Mouse (Mus musculus) embryonic facial prominence, embryonic 12.5 days (tissue): ENCODE data around the gene Uba52. TPM values are rescaled to one million over a fixed set of nuclear protein-coding genes. Genes with fewer than 3 reads are reported as not detected.
"Not testable (repeated sequence)": the region's sequence is repeated elsewhere in the genome, so short reads cannot be mapped to it uniquely, and the experiment has no call there.

Source experiments
- ATAC-seq: fragments of 200-750 bp; cut with Nextera tagmentation; 2 replicates; pipeline ENCODE4 v1.8.0; 2017; ENCODE audit not compliant: insufficient number of reproducible peaks, insufficient read depth, low FRiP score, low TSS enrichment
- H3K27ac ChIP-seq: fragments of 300-500 bp; sonication (generic); 2 replicates; pipeline ENCODE4 v1.5.1; 2016; ENCODE audit warnings: mild to moderate bottlenecking
- H3K27me3 ChIP-seq: fragments of 300-500 bp; sonication (generic); 2 replicates; pipeline ENCODE4 v1.6.1; 2016; ENCODE audit warnings: mild to moderate bottlenecking, moderate library complexity
- H3K36me3 ChIP-seq: fragments of 300-500 bp; sonication (generic); 2 replicates; pipeline ENCODE4 v1.6.1; 2016; ENCODE audit warnings: mild to moderate bottlenecking
- H3K4me1 ChIP-seq: fragments of 300-500 bp; sonication (generic); 2 replicates; pipeline ENCODE4 v1.6.1; 2016
- H3K4me2 ChIP-seq: fragments of 300-500 bp; sonication (generic); replicated peaks from 2 replicates; pipeline ENCODE4 v1.6.1; 2016; ENCODE audit warnings: mild to moderate bottlenecking, moderate library complexity
- H3K4me3 ChIP-seq: fragments of 300-500 bp; sonication (generic); 2 replicates; pipeline ENCODE4 v1.5.1; 2016; ENCODE audit warnings: mild to moderate bottlenecking
- H3K9ac ChIP-seq: fragments of 300-500 bp; sonication (generic); 2 replicates; pipeline ENCODE4 v1.6.1; 2016; ENCODE audit warnings: mild to moderate bottlenecking, moderate library complexity
- H3K9me3 ChIP-seq: fragments of 300-500 bp; sonication (generic); 2 replicates; pipeline ENCODE4 v1.6.1; 2016; ENCODE audit warnings: mild to moderate bottlenecking, moderate library complexity
- WGBS: fragments of 180-500 bp; shearing (Covaris S2); methylation state at CpG from one replicate; pipeline ENCODE4 v1.1.7; 2016; 5-methylcytosine and 5-hydroxymethylcytosine counted together
- polyA plus RNA-seq: library from polyadenylated mRNA; unstranded; fragments of >200 nt; fragmentation: Nextera tagmentation; extraction: Ambion mirVana; gene quantifications from 2 replicates; pipeline ENCODE4 v1.2.1, GENCODE M21; 2016

Gene Uba52
- polyA plus RNA-seq, 1 experiment from 2014 or later = 863 TPM

DNA sequence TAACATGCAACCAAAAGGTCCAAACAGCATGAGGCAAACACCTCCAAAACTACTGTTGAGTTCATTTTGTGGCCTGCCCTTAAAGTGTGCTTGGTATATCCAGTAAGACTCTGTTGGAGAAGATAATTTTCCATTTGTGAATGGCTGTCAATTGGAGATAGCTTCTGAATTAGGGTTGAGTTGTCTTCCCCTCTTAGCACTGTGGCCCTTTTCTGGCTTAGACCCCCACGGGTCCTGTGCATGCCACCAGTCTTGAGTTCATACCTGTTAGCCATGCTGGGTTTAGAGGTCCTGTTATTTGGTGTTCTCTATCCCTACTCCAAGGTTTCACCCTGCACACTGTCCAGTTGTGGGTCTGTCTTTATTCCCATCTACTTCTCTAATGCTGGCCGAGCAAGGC, 1.2 kb upstream of the Uba52 start:
- WGBS = 93% methylated on average over 2 of the region's 2 CpGs
- Histone ChIP-seq H3K4me2 (no peak overlapping the region), H3K36me3 (peaks cover 54% of the 10 kb centered on the region), H3K4me1 (peaks cover 11% of the 10 kb centered on the region), H3K9ac (no peak overlapping the region), H3K9me3 (no peaks in the 10 kb centered on the region), H3K4me3 (no peak overlapping the region), H3K27ac (no peak overlapping the region), H3K27me3 (no peaks in the 10 kb centered on the region)
- no peak for ATAC-seq

GRCm38 (mm10) chr8:70511174-70511573, 573 bp upstream of the Uba52 start:
- not testable (repeated sequence) for H3K27me3 ChIP-seq, H3K9me3 ChIP-seq, H3K9ac ChIP-seq, ATAC-seq
- H3K36me3 ChIP-seq = peaks cover 48% of the 10 kb centered on the region
- peaks cover 11% of the 10 kb centered on the region for H3K4me1 ChIP-seq
- H3K4me2 ChIP-seq = peak overlapping the region; percentile 95
- H3K4me3 ChIP-seq = peak overlapping the region; percentile 99
- peak overlapping the region; percentile 97; the same call in 1 of the 2 replicates for H3K27ac ChIP-seq
- 87% methylated on average over 6 of the region's 6 CpGs for WGBS

GRCm38 (mm10) chr8:70509281-70509952, 1.2 kb downstream of the Uba52 start:
- H3K4me2 ChIP-seq = peak overlapping the region; percentile 95
- no peaks in the 10 kb centered on the region for H3K27me3 ChIP-seq
- peak overlapping the region; percentile 98 for H3K9ac ChIP-seq
- peak overlapping the region; percentile 99 for H3K4me3 ChIP-seq
- ATAC-seq = no peak
- peak overlapping the region; percentile 97; the same call in 1 of the 2 replicates for H3K27ac ChIP-seq
- H3K9me3 ChIP-seq = no peaks in the 10 kb centered on the region
- WGBS = 10% methylated on average over 25 of the region's 25 CpGs
- H3K4me1 ChIP-seq = peaks cover 27% of the 10 kb centered on the region
- H3K36me3 ChIP-seq = peaks cover 43% of the 10 kb centered on the region

GRCm38 (mm10) chr8:70507027-70507393, 3.6 kb downstream of the Uba52 start:
- peaks cover 27% of the 10 kb centered on the region for H3K36me3 ChIP-seq
- H3K4me1 ChIP-seq = peaks cover 44% of the 10 kb centered on the region
- peak overlapping the region; percentile 80; the same call in 1 of the 2 replicates for H3K9ac ChIP-seq
- WGBS = 57% methylated on average over 5 of the region's 5 CpGs
- peak overlapping the region; percentile 95 for H3K27ac ChIP-seq
- no peak for ATAC-seq
- 0 out of 2 replicates have a peak overlapping the region, but pooled peaks have one; percentile 1 for H3K4me2 ChIP-seq
- H3K4me3 ChIP-seq = peak overlapping the region; percentile 68; the same call in 1 of the 2 replicates
- no peaks in the 10 kb centered on the region for H3K9me3 ChIP-seq
- H3K27me3 ChIP-seq = peaks cover 9% of the 10 kb centered on the region

DNA sequence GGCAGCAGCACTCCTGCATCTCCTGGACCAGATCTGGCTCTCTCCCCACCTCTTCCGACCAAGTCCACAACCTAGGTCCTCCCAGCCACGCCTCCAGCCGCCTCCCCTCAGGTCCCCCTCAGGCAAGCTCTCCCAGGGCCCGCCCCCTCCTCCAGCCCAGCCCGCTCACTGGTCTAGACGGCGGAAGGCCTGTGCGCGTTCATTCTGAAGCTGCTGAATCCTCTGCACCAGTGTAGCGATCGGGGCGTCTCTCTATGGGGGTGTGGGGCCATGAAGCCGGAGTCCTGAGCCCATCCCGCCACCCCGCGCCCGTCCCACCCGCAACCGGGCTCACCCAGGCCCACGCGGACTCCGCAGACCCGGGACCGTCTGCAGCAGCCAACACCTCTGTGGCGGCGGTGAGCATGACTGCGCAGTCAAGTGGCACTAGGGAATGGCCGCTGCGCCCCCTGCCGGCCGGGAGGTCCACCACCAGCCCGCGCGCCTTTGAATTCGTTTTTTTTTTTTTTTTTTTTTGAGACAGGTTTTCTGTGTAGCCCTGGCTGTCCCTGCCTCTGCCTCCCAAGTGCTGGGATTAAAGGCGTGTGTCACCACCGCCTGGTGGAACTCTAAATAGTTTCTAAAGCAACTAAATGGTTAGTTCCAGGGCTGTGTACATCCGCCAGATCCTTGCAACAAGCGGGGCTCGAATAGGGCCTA, 4.1 kb downstream of the Uba52 start, which contains the start of gene Rex1bd:
Gene Rex1bd (minus strand): TSS at position 425 of the 699 bp plus-strand sequence.
- ATAC-seq = peak; percentile 83
- 2% methylated on average over 39 of the region's 40 CpGs for WGBS
- H3K4me1 ChIP-seq = peaks cover 49% of the 10 kb centered on the region

DNA sequence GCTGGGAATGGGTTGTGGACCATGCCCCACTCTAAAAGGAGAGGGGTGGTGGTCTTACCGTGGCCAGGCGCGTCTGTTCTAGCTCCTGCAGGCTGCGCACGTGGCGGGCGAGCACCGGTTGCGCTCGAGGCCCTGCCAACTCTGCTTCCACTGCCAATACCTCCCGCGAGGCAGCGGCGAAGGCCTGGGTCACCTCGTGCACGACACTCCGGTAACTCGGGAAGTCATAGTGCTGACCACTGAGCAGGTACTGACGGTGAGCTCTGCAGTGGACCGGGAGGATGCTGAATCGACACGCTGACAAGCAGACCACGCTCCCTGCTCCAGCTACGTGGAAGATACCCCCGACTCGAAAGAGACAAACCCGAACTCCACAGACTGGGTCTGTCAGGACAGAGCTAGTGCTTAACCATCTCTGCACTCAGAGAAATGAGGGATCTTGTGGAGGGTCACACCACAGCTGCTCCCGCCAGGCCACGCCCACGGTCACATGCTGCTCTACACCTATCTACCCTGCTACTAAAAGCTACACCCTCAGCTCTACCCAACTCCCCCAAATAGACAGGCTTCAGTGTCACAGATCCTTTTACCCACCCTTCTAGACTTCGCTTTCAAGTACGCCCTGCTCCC, 4.8 kb downstream of the Uba52 start:
- Histone ChIP-seq H3K27me3 (peaks cover 21% of the 10 kb centered on the region), H3K4me2 (peak overlapping the region; percentile 83), H3K9me3 (no peaks in the 10 kb centered on the region), H3K36me3 (peaks cover 27% of the 10 kb centered on the region), H3K4me3 (peak overlapping the region; percentile 68), H3K4me1 (peaks cover 52% of the 10 kb centered on the region), H3K27ac (peak overlapping the region; percentile 95), H3K9ac (peak overlapping the region; percentile 80)
- peak; percentile 4; the same call in 1 of the 2 replicates for ATAC-seq
- 33% methylated on average over 32 of the region's 32 CpGs for WGBS

More for the DNA sequence above, 4.1 kb downstream of the Uba52 start, which contains the start of gene Rex1bd:
- H3K4me3 ChIP-seq = peak within 1 kb of the TSS; percentile 68
- H3K27me3 ChIP-seq = peaks cover 14% of the 10 kb centered on the region
- peak within 1 kb of the TSS; percentile 95 for H3K27ac ChIP-seq
- H3K36me3 ChIP-seq = peaks cover 27% of the 10 kb centered on the region
- H3K9ac ChIP-seq = peak within 1 kb of the TSS; percentile 80
- no peaks in the 10 kb centered on the region for H3K9me3 ChIP-seq
- peak within 1 kb of the TSS; percentile 83 for H3K4me2 ChIP-seq

DNA sequence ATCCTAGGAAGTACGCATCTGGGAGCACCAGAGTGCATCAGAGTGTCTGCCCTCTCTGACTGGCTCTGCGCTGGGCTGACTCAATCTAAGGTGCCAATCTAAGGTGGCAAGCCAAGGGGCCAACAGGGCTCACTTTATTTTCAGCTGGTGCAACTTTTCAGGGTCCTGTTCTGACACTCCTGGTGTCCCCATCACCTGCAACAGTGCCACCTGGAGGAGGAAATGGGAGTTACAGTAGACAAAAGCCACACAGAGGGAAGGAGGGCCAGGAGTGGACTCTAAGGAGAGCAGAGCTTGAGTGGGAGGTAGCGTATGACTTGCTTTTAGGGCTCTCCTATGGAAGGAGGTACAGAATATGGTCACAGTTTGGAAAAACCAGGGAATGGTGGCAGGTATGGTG, 5.8 kb downstream of the Uba52 start:
- H3K27ac ChIP-seq = peak overlapping the region; percentile 83

DNA sequence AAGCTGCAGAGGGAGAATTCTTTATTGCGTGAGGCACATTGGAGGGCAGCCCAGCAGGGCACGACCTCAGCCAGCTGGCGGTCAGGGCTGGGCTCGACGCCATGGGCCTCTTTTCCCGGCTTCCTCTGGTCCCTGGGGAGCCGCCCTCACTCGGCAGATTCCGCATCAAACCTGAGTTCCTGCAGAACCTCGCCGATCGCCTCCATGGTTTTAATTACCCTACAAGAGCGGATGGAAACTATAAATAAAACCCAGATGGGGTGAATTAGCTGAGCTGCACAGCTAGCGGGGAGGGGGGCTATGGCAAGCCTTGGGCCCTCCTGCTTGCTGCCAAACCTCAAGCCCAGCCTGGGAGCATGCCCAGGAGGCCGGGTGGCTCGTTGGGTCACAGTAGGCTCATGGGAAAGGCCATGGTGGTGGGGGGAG, 6.3 kb downstream of the Uba52 start:
- WGBS = 27% methylated on average over 16 of the region's 16 CpGs
- Histone ChIP-seq H3K4me1 (peaks cover 66% of the 10 kb centered on the region), H3K9ac (no peak overlapping the region), H3K4me3 (0 out of 2 replicates have a peak overlapping the region, but pooled peaks have one; percentile 5), H3K27me3 (peaks cover 36% of the 10 kb centered on the region), H3K4me2 (peak overlapping the region; percentile 83), H3K27ac (peak overlapping the region; percentile 83), H3K9me3 (no peaks in the 10 kb centered on the region), H3K36me3 (peaks cover 27% of the 10 kb centered on the region)
- peak; percentile 36 for ATAC-seq

More for the DNA sequence above, 5.8 kb downstream of the Uba52 start:
- WGBS = 47% methylated on average over 3 of the region's 3 CpGs
- H3K9me3 ChIP-seq = no peaks in the 10 kb centered on the region
- H3K4me2 ChIP-seq = peak overlapping the region; percentile 83
- ATAC-seq = no peak
- H3K4me3 ChIP-seq = 0 out of 2 replicates have a peak overlapping the region, but pooled peaks have one; percentile 5
- peaks cover 31% of the 10 kb centered on the region for H3K27me3 ChIP-seq
- peaks cover 27% of the 10 kb centered on the region for H3K36me3 ChIP-seq
- H3K4me1 ChIP-seq = peaks cover 62% of the 10 kb centered on the region
- no peak overlapping the region; the same call in 1 of the 2 replicates for H3K9ac ChIP-seq

- Histone ChIP-seq H3K4me1 (peaks cover 63% of the 10 kb centered on the region), H3K4me2 (peak overlapping the region; percentile 83), H3K9ac (no peak overlapping the region), H3K4me3 (no peak overlapping the region), H3K27ac (peak overlapping the region; percentile 83), H3K27me3 (peaks cover 45% of the 10 kb centered on the region), H3K36me3 (peaks cover 17% of the 10 kb centered on the region), H3K9me3 (no peaks in the 10 kb centered on the region)
- no peak for ATAC-seq
- WGBS = 9% methylated on average over 46 of the region's 46 CpGs
Observed at GRCm38 (mm10) chr8:70503062-70503750, 7.4 kb downstream of the Uba52 start.

- WGBS = 30% methylated on average over 12 of the region's 12 CpGs
- ATAC-seq = no peak
- Histone ChIP-seq H3K4me3 (no peak overlapping the region), H3K27ac (no peak overlapping the region), H3K4me1 (peaks cover 63% of the 10 kb centered on the region), H3K9ac (no peak overlapping the region), H3K9me3 (no peaks in the 10 kb centered on the region), H3K27me3 (peaks cover 51% of the 10 kb centered on the region), H3K4me2 (no peak overlapping the region), H3K36me3 (peaks cover 11% of the 10 kb centered on the region)
Observed at GRCm38 (mm10) chr8:70502540-70502939, 8.1 kb downstream of the Uba52 start.
